Mouse (Mus musculus) lung, adult 2 months (tissue): ENCODE measurements around the gene Dppa1.

Experiments
- CTCF ChIP-seq: fragments of 200-500 bp; IDR thresholded peaks from 2 replicates; pipeline ENCODE4 v1.5.1; 2011; ENCODE audit warnings: mild to moderate bottlenecking, low read length, control low read depth; ENCODE audit not compliant: insufficient read depth
- POLR2A ChIP-seq: fragments of 200-500 bp; IDR thresholded peaks from 2 replicates; pipeline ENCODE4 v1.6.1; 2011; ENCODE audit warnings: low read depth, mild to moderate bottlenecking, control low read depth, low read length, borderline replicate concordance; ENCODE audit errors: extremely low read depth

- TF ChIP-seq POLR2A (no peak), CTCF (no peak)
Observed at GRCm38 (mm10) chr11:46569107-46569506, 60.0 kb downstream of the Dppa1 start.
